Mouse (Mus musculus) mesoderm, embryonic 11.5 days (tissue): Measurements from ENCODE around the gene Gm853.

Source experiments
- DNase-seq: peaks from one replicate; pipeline ENCODE4 v3.0.0-alpha.2; 2012; ENCODE audit warnings: low read depth, low spot score

The Gm853 gene

GRCm38 (mm10) chr4:130215392-130215791, 6.8 kb downstream of the Gm853 start:
- DNase-seq: no peak

GRCm38 (mm10) chr4:130213857-130214256, 8.3 kb downstream of the Gm853 start:
- DNase-seq: no peak

- no peak for DNase-seq
Measured at GRCm38 (mm10) chr4:130213197-130213596, 9.0 kb downstream of the Gm853 start.

- DNase-seq: no peak
Measured at GRCm38 (mm10) chr4:130212421-130212820, 9.8 kb downstream of the Gm853 start.

- no peak for DNase-seq
Measured at GRCm38 (mm10) chr4:130211870-130212269, 10.3 kb downstream of the Gm853 start.

GRCm38 (mm10) chr4:130198694-130199670, 23.2 kb downstream of the Gm853 start:
- DNase-seq: peak; percentile 82

- DNase-seq: no peak
Measured at GRCm38 (mm10) chr4:130196542-130196941, 25.7 kb downstream of the Gm853 start.

- DNase-seq: no peak
Measured at GRCm38 (mm10) chr4:130195924-130196323, 26.3 kb downstream of the Gm853 start.

GRCm38 (mm10) chr4:130192266-130192665, 29.9 kb downstream of the Gm853 start:
- no peak for DNase-seq

GRCm38 (mm10) chr4:130189606-130190005, 32.6 kb downstream of the Gm853 start:
- DNase-seq: no peak

- DNase-seq: peak; percentile 90
Measured at GRCm38 (mm10) chr4:130188806-130189297, 33.3 kb downstream of the Gm853 start.

- DNase-seq: no peak
Measured at GRCm38 (mm10) chr4:130186891-130187290, 35.3 kb downstream of the Gm853 start.

- DNase-seq: no peak
Measured at GRCm38 (mm10) chr4:130186450-130186849, 35.8 kb downstream of the Gm853 start.

- no peak for DNase-seq
Measured at GRCm38 (mm10) chr4:130183879-130184278, 38.3 kb downstream of the Gm853 start.

- no peak for DNase-seq
Measured at GRCm38 (mm10) chr4:130183023-130183422, 39.2 kb downstream of the Gm853 start.

GRCm38 (mm10) chr4:130181886-130182285, 40.3 kb downstream of the Gm853 start:
- no peak for DNase-seq

GRCm38 (mm10) chr4:130180909-130181602, 41.1 kb downstream of the Gm853 start:
- no peak for DNase-seq

- no peak for DNase-seq
Measured at GRCm38 (mm10) chr4:130179876-130180275, 42.3 kb downstream of the Gm853 start.

GRCm38 (mm10) chr4:130177536-130177935, 44.7 kb downstream of the Gm853 start:
- DNase-seq: no peak

- DNase-seq: no peak
Measured at GRCm38 (mm10) chr4:130177087-130177486, 45.1 kb downstream of the Gm853 start.

GRCm38 (mm10) chr4:130176156-130176720, 46.0 kb downstream of the Gm853 start:
- no peak for DNase-seq

GRCm38 (mm10) chr4:130175072-130175711, 47.0 kb downstream of the Gm853 start, which contains the start of gene Tinagl1:
Tinagl1 (minus strand) TSS chr4:130175122.
- DNase-seq: no peak
